26 mouse cellular contexts compared by ENCODE assay signal in the genomic region with DNA sequence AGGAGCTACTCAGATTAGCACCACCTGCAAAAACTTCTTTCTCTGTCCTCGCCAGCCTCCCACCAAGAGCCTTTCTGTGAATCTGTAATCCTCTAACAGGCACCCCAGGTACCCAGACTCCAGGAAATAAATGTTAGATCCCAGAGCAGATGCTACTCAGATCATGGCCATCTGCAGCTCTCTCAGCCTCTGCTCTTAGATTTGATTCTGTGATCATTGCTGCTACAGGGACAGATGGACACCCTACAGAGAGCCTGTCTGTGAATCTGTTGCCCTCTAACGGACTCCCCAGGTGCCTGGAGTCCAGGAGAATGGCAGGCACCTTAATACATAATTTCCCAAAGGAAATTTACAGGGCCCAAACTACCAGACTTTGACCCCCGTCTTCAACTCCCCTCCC. TPM values are rescaled to one million over a fixed set of nuclear protein-coding genes. Genes with fewer than 3 reads are reported as not detected.
DNase-seq lines count a peak whose midpoint lies in the region; ATAC-seq and TF ChIP-seq lines count a peak whose summit lies in the region.
"Had no signal": no experiment of that assay in that cellular context is flagged by ENCODE, and none has a peak within 500 bp of the region (broad histone marks: within the 10 kb centered on the region; RNA-seq: fewer than 3 reads in every experiment).

No protein-coding gene starts in this region.

- peak; percentile 97 for ATAC-seq in cerebellum, adult (ENCODE audit: insufficient number of reproducible peaks, low FRiP score, low TSS enrichment)
- ATAC-seq: liver, postnatal 0 days; midbrain, embryonic 16.5 days had no signal

- peak; percentile 96 for DNase-seq in brain, adult 2 months (ENCODE audit: low read depth, low spot score)
- peak; percentile 94 for DNase-seq in cerebellum, adult 9-11 months
- peak; percentile 27 to 37 for DNase-seq in layer of hippocampus, adult 8-10 months (ENCODE audit: low spot score in 2 of 2)
- DNase-seq in ovary, postnatal 36 days (ENCODE audit: low spot score), result no peak
- DNase-seq in adrenal gland, postnatal 4 days (ENCODE audit: low spot score in 2 of 2), result no peak
- DNase-seq in gastrocnemius, adult 2 months, result no peak
- DNase-seq: adrenal gland, adult 2 months; heart, adult 11 months; kidney, adult 8-10 months; kidney, postnatal 25 days; liver, postnatal 0 days; lung, postnatal 14 days; retina, postnatal 1 day; right cerebral cortex, postnatal 4 days had no signal

- intact Hi-C loops in gastrocnemius, adult 2 months (cut with DNase I), result no loop called here

- no peak overlapping the region for H3K27ac ChIP-seq in gastrocnemius, adult 2 months
- H3K27ac ChIP-seq: embryonic facial prominence, embryonic 10.5 days; forebrain, embryonic 12.5 days; heart, embryonic 13.5 days; limb, embryonic 10.5 days; stomach, postnatal 0 days had no signal

- H3K4me3 ChIP-seq in gastrocnemius, adult 2 months, result no peak overlapping the region
- H3K4me3 ChIP-seq: embryonic facial prominence, embryonic 10.5 days; forebrain, embryonic 12.5 days; heart, embryonic 13.5 days; limb, embryonic 10.5 days had no signal

- no peak for TF ChIP-seq CTCF in gastrocnemius, adult 2 months (IDR thresholded peaks at IDR 0.05)

RNA-seq across cellular contexts. Expression of a gene that starts 9.1 kb away (rescaled TPM):
- not detected for total RNA-seq in layer of hippocampus, adult 8-10 months (2022)
- not detected for total RNA-seq in adrenal gland, postnatal 4 days (2021)
- total RNA-seq in gastrocnemius, adult 2 months (2021), result not detected
- total RNA-seq: adrenal gland, adult 2 months; gastrocnemius, adult 8-10 months; heart, postnatal 25 days; left cerebral cortex, adult 18-20 months; liver, adult 2 months; megakaryocyte, adult 5-6 weeks had no signal

RNA-seq across cellular contexts. Expression of a gene that starts 29.9 kb away (rescaled TPM):
- 10 to 100 TPM; 19.1 to 24.3 (median 20.9) TPM for total RNA-seq in layer of hippocampus, adult 8-10 months (2022)
- total RNA-seq in adrenal gland, postnatal 4 days (2021), result 10 to 100 TPM; 52.5 to 54.0 TPM
- 10 to 100 TPM; 17.1 to 19.6 TPM for total RNA-seq in gastrocnemius, adult 2 months (2021)

RNA-seq across cellular contexts. Expression of a gene that starts 40.5 kb away (rescaled TPM):
- 10 to 100 TPM; 43.4 to 60.3 (median 54.2) TPM for total RNA-seq in layer of hippocampus, adult 8-10 months (2022)
- total RNA-seq in adrenal gland, postnatal 4 days (2021), result 1 to 10 TPM; 8.2 to 8.7 TPM
- total RNA-seq in gastrocnemius, adult 2 months (2021), result not detected
- total RNA-seq: megakaryocyte, adult 5-6 weeks had no signal

Comparison
In these comparisons a context has a peak if more than half of its experiments do, and no peak if none do; other contexts are left out.
1. DNase-seq: peak in brain, adult 2 months (single experiment), cerebellum, adult 9-11 months (single experiment) and layer of hippocampus, adult 8-10 months (2 of 2); none in ovary, postnatal 36 days (single experiment), adrenal gland, postnatal 4 days (0 of 2) and gastrocnemius, adult 2 months (single experiment).
2. RNA of a gene that starts 40.5 kb away (total RNA-seq): 43.4 to 60.3 TPM in layer of hippocampus, adult 8-10 months and 8.2 to 8.7 TPM in adrenal gland, postnatal 4 days; not detected in gastrocnemius, adult 2 months; every median in the first group is over 4 times any median in the second.